Mouse (Mus musculus): ENCODE measurements around the gene Phf2. TPM values are rescaled to one million over a fixed set of nuclear protein-coding genes. Genes with fewer than 3 reads are reported as not detected.

Gene Phf2
- total RNA-seq, 2 experiments from 2014 or later = 25.4 to 29.0 TPM

- intact Hi-C loops (cut with DNase I) = no loop called here
- DNase-seq (ENCODE audit: low spot score) = no peak
Measured at GRCm38 (mm10) chr13:48861913-48862312, 9.0 kb downstream of the Phf2 start.

- no peak for DNase-seq (ENCODE audit: low spot score)
- intact Hi-C loops (cut with DNase I) = no loop called here
Measured at GRCm38 (mm10) chr13:48858779-48859178, 12.1 kb downstream of the Phf2 start.

- intact Hi-C loops (cut with DNase I) = no loop called here
- DNase-seq (ENCODE audit: low spot score) = no peak
Measured at GRCm38 (mm10) chr13:48858054-48858453, 12.9 kb downstream of the Phf2 start.

DNA sequence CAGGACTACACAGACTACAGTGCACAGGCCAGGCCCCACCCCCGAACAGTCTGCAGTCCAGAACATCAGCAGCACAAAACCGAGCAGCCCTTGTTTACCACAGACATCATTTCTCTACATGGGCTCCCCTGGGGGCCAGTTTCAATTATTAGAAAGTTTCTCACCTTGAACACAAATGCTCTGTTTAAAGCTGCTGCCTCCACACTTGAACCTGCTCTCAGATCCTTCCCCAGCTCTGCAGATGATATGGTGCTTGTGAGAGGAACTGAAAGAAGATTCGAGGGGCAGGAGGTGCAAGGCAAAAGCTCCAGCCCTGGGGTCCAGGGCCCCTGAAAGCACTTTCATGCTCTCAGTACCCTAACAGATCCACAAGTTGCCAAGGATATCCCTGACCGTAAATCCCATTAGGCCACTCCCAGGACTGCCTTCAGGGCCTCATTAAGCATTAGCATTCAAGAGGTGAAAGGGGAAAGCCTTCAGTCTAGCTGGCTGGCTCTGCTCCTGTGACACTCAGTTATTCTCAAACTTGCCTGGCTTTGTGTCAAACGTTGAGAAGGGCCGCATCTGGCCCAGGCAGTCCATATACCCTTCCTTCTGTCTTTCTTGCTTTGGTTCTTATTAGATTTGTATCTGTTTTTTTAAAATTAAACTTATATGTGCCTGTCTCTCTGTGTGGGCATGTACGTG, 13.5 kb downstream of the Phf2 start:
- DNase-seq (ENCODE audit: low spot score) = no peak
- intact Hi-C loops (cut with DNase I) = no loop called here

DNA sequence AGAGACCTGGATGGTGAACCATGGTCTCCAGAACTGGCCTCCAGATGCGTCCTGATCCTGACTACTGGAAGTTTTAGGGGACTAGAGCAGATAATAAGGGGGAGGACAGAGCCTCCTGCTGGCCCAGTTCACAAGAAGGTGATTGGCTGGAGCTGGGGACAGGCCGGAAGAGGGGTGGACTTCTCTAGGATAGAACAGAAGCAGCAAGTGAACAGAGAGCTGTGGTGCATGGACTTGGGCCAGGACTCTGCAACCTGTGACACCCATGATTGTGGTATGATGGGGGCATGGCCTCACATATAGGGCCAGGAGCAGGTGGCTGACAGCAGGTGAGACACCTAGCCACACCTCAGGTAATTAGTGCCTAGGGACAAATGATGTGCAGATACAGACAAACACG, 17.0 kb downstream of the Phf2 start:
- no peak for DNase-seq (ENCODE audit: low spot score)
- intact Hi-C loops (cut with DNase I) = no loop called here

- intact Hi-C loops (cut with DNase I) = no loop called here
- no peak for DNase-seq (ENCODE audit: low spot score)
Measured at GRCm38 (mm10) chr13:48853475-48853874, 17.4 kb downstream of the Phf2 start.

DNA sequence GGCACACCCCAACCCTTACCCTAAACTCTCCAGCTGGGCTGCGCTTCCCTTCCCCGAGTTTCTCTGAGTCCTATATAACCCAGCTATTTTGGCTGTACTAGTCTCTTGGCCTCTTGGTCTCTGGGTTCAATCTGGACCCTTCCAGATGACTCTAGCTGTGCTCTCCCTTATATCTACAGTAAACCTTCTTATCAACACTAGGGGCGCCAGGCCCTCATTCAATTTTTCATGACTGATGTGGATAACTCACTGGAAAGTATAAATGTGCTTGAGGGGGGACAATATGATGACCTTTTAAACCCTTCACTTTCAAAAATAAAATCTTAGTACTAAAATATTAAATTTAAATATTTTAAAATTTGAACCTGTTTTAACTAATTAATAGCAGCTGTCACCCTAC, 18.1 kb downstream of the Phf2 start:
- intact Hi-C loops (cut with DNase I) = no loop called here
- DNase-seq (ENCODE audit: low spot score) = no peak

DNA sequence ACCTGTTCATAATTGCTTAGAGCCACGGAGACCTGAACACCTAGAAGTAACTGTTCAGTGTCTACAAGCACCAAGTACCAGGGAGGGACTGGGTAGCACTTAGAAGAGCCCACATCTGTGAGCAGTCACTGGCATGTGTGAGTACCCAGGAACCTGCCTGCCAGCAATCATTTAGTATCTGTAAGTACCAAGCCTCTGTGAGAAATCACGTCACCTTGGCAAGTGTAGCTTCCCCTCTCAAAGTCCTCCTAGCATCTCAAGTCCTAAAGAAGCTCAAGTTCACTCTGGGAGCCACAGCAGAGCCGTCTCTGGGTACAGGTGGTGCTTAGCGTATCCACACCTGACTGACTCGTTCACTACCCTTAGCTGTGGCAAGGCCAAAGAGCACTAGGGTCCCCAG, 19.2 kb downstream of the Phf2 start:
- DNase-seq (ENCODE audit: low spot score) = no peak
- intact Hi-C loops (cut with DNase I) = no loop called here

DNA sequence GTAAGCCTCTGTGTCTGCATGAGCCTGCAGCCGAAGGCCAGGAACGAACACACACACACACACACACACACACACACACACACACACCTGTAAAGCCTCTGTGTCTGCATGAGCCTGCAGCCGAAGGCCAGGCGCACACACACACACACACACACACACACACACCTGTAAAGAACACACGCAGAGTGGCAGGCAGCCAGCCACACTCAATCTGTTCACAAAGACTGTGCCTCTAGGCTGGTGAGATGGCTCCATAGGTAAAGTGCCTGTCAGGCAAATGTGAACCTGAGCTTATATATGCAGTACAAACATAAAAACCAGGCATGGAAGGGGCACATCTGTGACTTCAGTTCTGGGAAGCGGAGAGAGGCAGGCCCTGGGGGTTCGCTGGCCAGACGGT, 20.1 kb downstream of the Phf2 start:
- intact Hi-C loops (cut with DNase I) = no loop called here

DNA sequence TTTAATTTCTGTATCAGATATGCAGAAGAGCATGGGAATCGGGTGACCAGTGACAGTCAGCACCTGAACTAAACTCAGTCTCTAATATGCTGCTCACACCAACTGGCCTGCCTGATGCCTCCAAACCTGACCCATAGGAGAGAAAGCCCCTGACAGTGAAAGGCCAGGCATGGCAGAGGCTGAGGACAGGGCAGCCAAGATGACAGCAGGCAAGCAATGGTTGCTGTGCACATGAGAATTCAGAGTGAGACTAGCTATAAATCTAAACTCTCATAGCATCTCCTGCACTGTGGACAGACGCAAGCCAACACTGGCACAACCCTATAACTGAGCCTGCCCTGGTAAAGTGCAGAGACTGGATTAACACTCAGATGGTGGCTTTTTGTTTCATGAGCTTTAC, 20.6 kb downstream of the Phf2 start:
- intact Hi-C loops (cut with DNase I) = no loop called here

More for the DNA sequence above, 20.1 kb downstream of the Phf2 start:
- DNase-seq (ENCODE audit: low spot score) = no peak

DNA sequence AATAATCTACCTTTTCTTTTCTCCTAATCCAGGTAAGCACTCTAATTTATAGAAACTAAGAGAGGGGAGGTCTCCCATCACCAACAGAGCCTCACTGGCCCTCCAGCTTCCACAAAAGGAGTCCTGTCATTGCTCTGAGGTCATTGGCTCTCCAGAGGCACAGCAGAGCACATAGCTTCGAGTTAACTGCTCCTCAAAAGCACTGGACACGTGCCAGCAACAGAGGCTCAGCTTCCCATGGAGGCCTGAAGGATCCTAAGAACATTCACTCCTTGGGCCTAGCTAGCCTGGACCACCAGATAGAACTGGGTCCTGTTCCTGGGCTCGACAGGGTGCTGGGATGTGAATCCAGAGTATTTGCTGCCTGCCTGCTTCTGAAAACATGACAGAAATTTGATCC, 21.8 kb downstream of the Phf2 start:
- intact Hi-C loops (cut with DNase I) = no loop called here
- no peak for DNase-seq (ENCODE audit: low spot score)

More for the DNA sequence above, 20.6 kb downstream of the Phf2 start:
- DNase-seq (ENCODE audit: low spot score) = no peak

GRCm38 (mm10) chr13:48845308-48845707, 25.6 kb downstream of the Phf2 start:
- intact Hi-C loops (cut with DNase I) = no loop called here
- DNase-seq (ENCODE audit: low spot score) = no peak

DNA sequence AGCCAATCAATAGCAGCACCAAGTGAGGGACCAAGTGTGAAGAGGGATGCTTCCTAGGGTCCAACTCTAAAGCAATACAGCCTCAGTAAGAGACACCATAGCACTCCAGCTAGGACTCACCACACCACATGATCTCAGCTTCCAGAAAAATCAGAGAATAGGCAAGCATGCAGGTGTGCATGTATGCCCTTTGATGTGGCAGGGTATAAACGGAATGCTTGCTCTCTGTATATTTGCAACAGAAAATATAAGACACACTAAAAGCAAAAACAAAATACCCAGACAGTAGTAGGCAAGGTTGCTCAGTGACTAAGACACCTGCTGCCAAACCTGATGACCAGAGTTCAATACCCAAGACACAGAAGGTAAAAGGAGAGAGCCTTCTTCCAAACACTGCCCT, 27.4 kb downstream of the Phf2 start:
- intact Hi-C loops (cut with DNase I) = no loop called here
- DNase-seq (ENCODE audit: low spot score) = no peak

- no peak for DNase-seq (ENCODE audit: low spot score)
- intact Hi-C loops (cut with DNase I) = no loop called here
Measured at GRCm38 (mm10) chr13:48841905-48842592, 28.9 kb downstream of the Phf2 start.

DNA sequence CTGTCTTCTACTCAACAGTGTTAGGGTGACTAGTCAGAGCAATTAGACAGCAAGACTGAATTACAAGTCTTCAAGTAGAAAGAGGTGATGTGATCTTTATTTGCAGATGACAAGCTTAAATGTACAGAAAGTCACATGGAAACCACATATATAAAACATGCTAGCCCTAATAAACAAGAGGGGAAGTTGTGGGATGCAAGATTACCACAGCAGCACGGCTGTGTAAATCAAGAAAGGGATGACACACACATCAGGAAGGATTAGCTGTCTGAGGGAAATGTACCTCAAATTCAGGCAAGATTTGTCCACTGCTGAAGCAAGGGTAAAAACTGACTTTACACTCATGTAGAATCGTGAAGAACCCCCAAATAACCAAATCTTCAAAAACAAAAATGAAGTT, 32.6 kb downstream of the Phf2 start:
- intact Hi-C loops (cut with DNase I) = no loop called here
- DNase-seq (ENCODE audit: low spot score) = no peak

DNA sequence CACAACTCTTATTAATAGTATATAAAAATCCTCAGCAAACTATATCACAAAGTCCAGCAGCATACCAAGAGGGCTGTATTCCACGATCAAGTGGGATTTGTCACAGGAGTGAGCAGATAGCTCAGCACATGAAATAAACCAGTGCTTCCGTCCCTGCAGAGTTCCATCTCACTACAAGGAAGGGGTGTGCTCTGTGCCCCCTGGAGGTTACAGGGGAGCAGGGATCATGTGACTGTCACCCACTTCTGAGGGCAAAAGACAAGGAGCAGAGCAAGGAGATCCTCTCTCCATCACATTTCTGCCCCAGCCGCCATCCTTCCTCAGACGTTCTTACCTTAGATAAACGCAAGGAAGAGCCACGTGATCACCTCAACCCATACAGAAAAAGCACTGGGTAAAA, 33.4 kb downstream of the Phf2 start:
- intact Hi-C loops (cut with DNase I) = no loop called here
- DNase-seq (ENCODE audit: low spot score) = no peak

DNA sequence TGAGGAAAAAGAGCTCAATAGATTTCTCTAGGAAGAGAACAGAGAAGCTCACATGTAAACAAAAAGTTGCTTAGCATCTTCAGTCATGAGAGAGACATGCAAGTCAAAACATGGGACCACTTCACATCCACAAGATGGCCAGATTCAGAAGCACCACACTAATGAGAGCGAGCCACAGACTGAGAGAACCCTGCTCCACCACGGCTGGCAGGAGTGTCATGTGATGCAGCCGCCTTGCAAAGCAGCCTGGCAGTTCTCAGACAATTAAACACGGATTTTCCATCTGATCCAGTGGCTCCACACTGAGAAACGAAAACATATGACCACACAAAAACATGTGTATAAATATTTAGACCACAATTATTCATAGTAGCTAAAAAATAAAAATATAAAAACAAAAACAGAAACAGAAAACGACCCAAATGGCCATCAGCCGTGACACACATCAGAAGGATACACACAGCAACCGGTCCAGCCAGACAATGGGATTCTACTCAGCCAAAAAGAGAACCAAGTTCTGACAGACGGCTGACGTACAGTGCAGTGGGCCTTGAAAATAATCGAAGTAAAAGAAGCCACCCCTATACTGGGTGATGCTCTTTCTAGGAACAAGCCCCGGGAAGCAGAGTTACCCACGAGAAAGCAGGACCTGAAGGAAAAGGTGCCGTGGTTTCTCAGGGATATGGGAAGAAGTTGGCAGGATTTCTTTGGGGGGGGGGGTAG, 40.2 kb downstream of the Phf2 start:
- intact Hi-C loops (cut with DNase I) = no loop called here
- no peak for DNase-seq (ENCODE audit: low spot score)

- intact Hi-C loops (cut with DNase I) = no loop called here
- DNase-seq (ENCODE audit: low spot score) = no peak
Measured at GRCm38 (mm10) chr13:48829780-48830179, 41.1 kb downstream of the Phf2 start.

DNA sequence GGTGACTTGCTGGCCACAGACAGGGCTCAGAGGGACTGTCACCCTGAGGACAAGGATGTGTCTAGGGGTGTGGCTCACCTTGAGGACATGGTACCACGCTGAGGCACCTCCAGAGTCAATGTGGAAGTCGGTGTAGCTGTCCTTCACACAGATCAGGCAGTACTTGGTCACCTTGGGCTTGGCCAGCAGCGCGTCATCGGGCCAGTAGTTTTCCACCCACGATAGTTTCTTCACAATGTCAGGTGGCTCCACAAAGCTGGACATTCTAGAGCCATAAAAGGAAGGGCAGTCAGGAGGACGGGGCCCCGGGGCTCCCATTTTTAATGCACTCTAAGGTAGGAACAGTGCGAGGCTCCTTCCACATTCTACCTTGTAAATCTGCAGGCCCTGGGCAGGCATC, 48.0 kb downstream of the Phf2 start:
- no peak for DNase-seq (ENCODE audit: low spot score)
- intact Hi-C loops (cut with DNase I) = no loop called here

DNA sequence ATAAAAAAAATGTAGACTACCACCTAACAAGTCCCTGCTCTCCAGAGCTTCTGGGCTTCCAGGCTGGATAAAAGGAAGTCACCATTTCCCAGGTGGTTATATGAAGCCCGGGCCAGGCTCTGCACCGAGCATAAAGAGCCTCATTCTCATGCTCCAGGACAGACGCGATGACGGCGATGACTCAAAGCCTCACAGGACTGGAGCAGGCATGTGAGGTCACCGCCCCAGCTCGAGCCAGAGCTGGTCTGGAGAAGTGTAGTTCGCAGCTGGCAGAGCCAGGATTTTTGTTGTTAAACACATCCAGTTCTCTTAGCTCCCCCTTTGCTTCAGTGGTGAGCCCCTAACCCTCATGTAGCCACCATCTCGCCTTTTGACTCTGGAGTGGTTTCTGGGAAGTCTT, 48.6 kb downstream of the Phf2 start:
- no peak for DNase-seq (ENCODE audit: low spot score)
- intact Hi-C loops (cut with DNase I) = no loop called here

DNA sequence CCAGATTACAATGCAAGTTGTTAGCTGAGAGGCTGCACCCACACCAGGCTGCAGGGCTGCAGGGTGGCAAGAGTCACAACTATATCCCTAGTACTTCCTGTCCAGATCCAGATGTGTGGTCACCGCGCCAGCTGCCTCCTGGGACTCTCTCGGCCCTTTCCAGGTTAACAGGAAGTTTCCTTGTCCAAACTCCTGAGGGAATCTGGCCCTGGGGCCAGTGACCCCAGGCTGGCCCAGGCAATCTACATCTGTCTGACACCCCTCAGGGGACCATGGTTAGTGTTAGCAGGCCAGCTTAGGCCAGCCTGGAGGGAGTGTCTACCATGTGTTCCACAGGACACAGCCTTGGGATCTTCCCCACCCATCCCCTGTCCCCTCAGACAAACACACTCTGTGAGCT, 51.8 kb downstream of the Phf2 start:
- no peak for DNase-seq (ENCODE audit: low spot score)
- intact Hi-C loops (cut with DNase I) = no loop called here

Data from heart, postnatal 25 days (tissue).